Comparison of ENCODE assay signal across 8 mouse cellular contexts in the genomic region with DNA sequence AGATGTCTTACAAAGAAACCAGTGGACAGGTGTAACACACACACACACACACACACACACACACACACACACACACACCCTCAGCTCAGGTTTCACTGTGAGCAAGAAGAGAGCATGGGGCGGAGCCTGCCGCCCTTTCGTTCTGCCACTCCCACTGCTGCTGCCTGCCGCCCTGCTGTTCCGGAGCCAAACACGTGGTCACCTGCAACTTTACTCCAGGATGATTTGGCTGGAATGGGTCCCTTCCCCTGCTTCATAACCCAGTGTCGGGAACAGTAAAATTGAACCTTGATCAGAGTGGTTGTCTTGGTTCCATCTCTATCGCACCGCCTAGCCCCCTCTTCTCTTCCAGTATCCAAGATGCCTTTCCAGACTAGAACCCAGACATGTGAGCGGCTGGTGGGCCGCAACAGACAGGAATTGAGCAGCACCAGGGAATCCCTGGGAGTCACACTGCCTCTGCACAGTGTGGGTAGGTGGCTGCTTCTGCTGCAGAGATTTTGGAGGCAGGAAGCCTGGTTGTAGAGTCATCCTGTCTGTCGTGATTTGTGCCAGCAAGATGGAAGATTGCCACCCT. TPM values are rescaled to one million over a fixed set of nuclear protein-coding genes. Genes with fewer than 3 reads are reported as not detected.
DNase-seq lines count a peak whose midpoint lies in the region; ATAC-seq lines count a peak whose summit lies in the region.

No protein-coding gene starts in this region.

- DNase-seq in lung, adult 18-20 months, result peak; percentile 7 to 9
- no peak for DNase-seq in lung, postnatal 14 days
- peak; percentile 55 for DNase-seq in embryo, embryonic 10.5 days (ENCODE audit: low spot score)
- DNase-seq in frontal cortex, postnatal 36 days (ENCODE audit: low spot score in 2 of 2), result peak; percentile 68 to 80
- peak; percentile 38 for DNase-seq in kidney, postnatal 10 days
- no peak for DNase-seq in cerebellum, adult 8-10 months

- H3K4me2 ChIP-seq in limb, embryonic 15.5 days, result peak overlapping the region; percentile 34
- no peak overlapping the region for H3K4me2 ChIP-seq in stomach, embryonic 14.5 days (replicated peaks; ENCODE audit: low read depth, low read length)

- H3K4me1 ChIP-seq in limb, embryonic 15.5 days, result peaks cover 6% of the 10 kb centered on the region
- 0 out of 2 replicates have a peak, but pooled peaks cover 2% of the 10 kb centered on the region for H3K4me1 ChIP-seq in stomach, embryonic 14.5 days (ENCODE audit: control insufficient read depth, insufficient read depth, low read length)

- H3K36me3 ChIP-seq in limb, embryonic 15.5 days, result no peaks in the 10 kb centered on the region
- no peaks in the 10 kb centered on the region for H3K36me3 ChIP-seq in stomach, embryonic 14.5 days (ENCODE audit: control insufficient read depth, insufficient read depth, low read length)

- H3K27me3 ChIP-seq in limb, embryonic 15.5 days, result no peaks in the 10 kb centered on the region
- H3K27me3 ChIP-seq in stomach, embryonic 14.5 days (ENCODE audit: control insufficient read depth, insufficient read depth, low read length), result no peaks in the 10 kb centered on the region

- H3K9me3 ChIP-seq in limb, embryonic 15.5 days, result no peaks in the 10 kb centered on the region
- no peaks in the 10 kb centered on the region for H3K9me3 ChIP-seq in stomach, embryonic 14.5 days (ENCODE audit: control insufficient read depth, low read depth, low read length)

- H3K4me3 ChIP-seq in limb, embryonic 15.5 days, result no peak overlapping the region
- H3K4me3 ChIP-seq in stomach, embryonic 14.5 days (ENCODE audit: low read depth, low read length), result no peak overlapping the region

- no peak overlapping the region for H3K9ac ChIP-seq in limb, embryonic 15.5 days
- no peak overlapping the region for H3K9ac ChIP-seq in stomach, embryonic 14.5 days (replicated peaks; ENCODE audit: low read depth, low read length)

- no peak overlapping the region for H3K27ac ChIP-seq in limb, embryonic 15.5 days
- H3K27ac ChIP-seq in stomach, embryonic 14.5 days (ENCODE audit: low read length), result no peak overlapping the region

- no peak for ATAC-seq in limb, embryonic 15.5 days (ENCODE audit: insufficient number of reproducible peaks, low FRiP score, low TSS enrichment, low read depth)
- peak; percentile 75; the same call in 1 of the 2 replicates for ATAC-seq in stomach, embryonic 14.5 days (ENCODE audit: insufficient number of reproducible peaks, insufficient read depth, low FRiP score, low read depth)

- 17% methylated on average over 12 of the region's 12 CpGs for WGBS in limb, embryonic 15.5 days
- 19% methylated on average over 12 of the region's 12 CpGs for WGBS in stomach, embryonic 14.5 days

RNA-seq across cellular contexts. Expression of a gene that starts 59.4 kb away (rescaled TPM):
- 29.6 and 34.1 TPM in 2 replicates for polyA plus RNA-seq in limb, embryonic 15.5 days (2015; fragmentation: Nextera tagmentation; extraction: Ambion mirVana)
- polyA plus RNA-seq in stomach, embryonic 14.5 days (2014; fragmentation: Nextera tagmentation; extraction: Ambion mirVana), result 36.1 and 42.4 TPM in 2 replicates

Comparison
In these comparisons a context has a peak if more than half of its experiments do, and no peak if none do; other contexts are left out.
1. DNase-seq: peak in lung, adult 18-20 months (2 of 2), embryo, embryonic 10.5 days (single experiment), frontal cortex, postnatal 36 days (2 of 2) and kidney, postnatal 10 days (single experiment); none in lung, postnatal 14 days (single experiment) and cerebellum, adult 8-10 months (single experiment).